In the genomic region with DNA sequence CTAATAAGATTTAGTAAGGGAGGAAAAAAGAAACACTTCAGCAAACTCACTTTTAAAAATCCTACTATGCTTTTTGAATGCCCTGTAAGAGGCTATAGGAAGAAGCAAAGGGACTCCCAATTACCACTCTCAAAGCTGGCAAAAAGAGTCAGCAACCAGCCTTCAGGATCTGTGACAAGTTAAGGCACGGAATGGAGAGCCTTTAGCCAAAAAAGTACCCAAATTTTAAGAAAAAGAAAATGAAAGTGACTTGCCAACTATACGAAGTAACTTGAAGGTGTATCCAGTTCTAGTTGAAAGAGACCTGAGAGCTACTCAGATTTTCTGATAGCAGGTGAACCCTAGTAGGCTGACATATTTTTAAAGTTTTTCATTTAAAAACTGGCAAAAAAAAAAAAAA, we compare ENCODE assay signal across 8 mouse cellular contexts. TPM values are rescaled to one million over a fixed set of nuclear protein-coding genes. Genes with fewer than 3 reads are reported as not detected.
DNase-seq lines count a peak whose midpoint lies in the region; ATAC-seq and TF ChIP-seq lines count a peak whose summit lies in the region.

No protein-coding gene starts in this region.

- H3K4me2 ChIP-seq in limb, embryonic 14.5 days (replicated peaks; ENCODE audit: low read depth, low read length, severe bottlenecking), result peak overlapping the region; percentile 50
- H3K4me2 ChIP-seq in stomach, embryonic 15.5 days, result peak overlapping the region; percentile 79

- DNase-seq in CD4-positive, CD25-positive, alpha-beta regulatory T cell, adult 2 months (ENCODE audit: low read depth, low spot score), result peak; percentile 21
- no peak for DNase-seq in limb, embryonic 14.5 days (ENCODE audit: low spot score)
- DNase-seq in left cerebral cortex, adult 18-20 months (ENCODE audit: low spot score in 2 of 2), result no peak
- no peak for DNase-seq in urinary bladder, postnatal 14 days (ENCODE audit: low spot score)

- H3K9me3 ChIP-seq in megakaryocyte, embryonic 14.5 days, result no peaks in the 10 kb centered on the region
- no peaks in the 10 kb centered on the region for H3K9me3 ChIP-seq in limb, embryonic 14.5 days (ENCODE audit: control insufficient read depth, low read length)
- H3K9me3 ChIP-seq in stomach, embryonic 15.5 days, result no peaks in the 10 kb centered on the region

- WGBS in limb, embryonic 14.5 days, result 48% methylated on average over 2 of the region's 2 CpGs
- 29% methylated on average over 2 of the region's 2 CpGs for WGBS in stomach, embryonic 15.5 days

- peak overlapping the region; percentile 84 for H3K9ac ChIP-seq in limb, embryonic 14.5 days (ENCODE audit: low read depth, low read length, severe bottlenecking)
- no peak overlapping the region for H3K9ac ChIP-seq in stomach, embryonic 15.5 days

- H3K27me3 ChIP-seq in megakaryocyte, embryonic 14.5 days (replicated peaks), result no peaks in the 10 kb centered on the region
- no peaks in the 10 kb centered on the region for H3K27me3 ChIP-seq in limb, embryonic 14.5 days (ENCODE audit: control insufficient read depth, insufficient read depth, low read length)
- no peaks in the 10 kb centered on the region for H3K27me3 ChIP-seq in stomach, embryonic 15.5 days (replicated peaks)

- H3K4me1 ChIP-seq in megakaryocyte, embryonic 14.5 days, result peaks cover 57% of the 10 kb centered on the region
- peaks cover 14% of the 10 kb centered on the region for H3K4me1 ChIP-seq in limb, embryonic 14.5 days (ENCODE audit: control insufficient read depth, insufficient read depth, low read length)
- peaks cover 11% of the 10 kb centered on the region for H3K4me1 ChIP-seq in stomach, embryonic 15.5 days

- peak overlapping the region; percentile 98 for H3K4me3 ChIP-seq in megakaryocyte, embryonic 14.5 days (replicated peaks)
- H3K4me3 ChIP-seq in limb, embryonic 14.5 days (replicated peaks; ENCODE audit: low read length), result peak overlapping the region; percentile 82
- H3K4me3 ChIP-seq in stomach, embryonic 15.5 days (replicated peaks), result peak overlapping the region; percentile 85

- H3K27ac ChIP-seq in limb, embryonic 14.5 days (replicated peaks; ENCODE audit: low read depth, low read length), result no peak overlapping the region
- no peak overlapping the region for H3K27ac ChIP-seq in stomach, embryonic 15.5 days

- no peaks in the 10 kb centered on the region for H3K36me3 ChIP-seq in megakaryocyte, embryonic 14.5 days (replicated peaks; ENCODE audit: low read length)
- H3K36me3 ChIP-seq in limb, embryonic 14.5 days (ENCODE audit: control insufficient read depth, insufficient read depth, low read length), result no peaks in the 10 kb centered on the region
- H3K36me3 ChIP-seq in stomach, embryonic 15.5 days, result no peaks in the 10 kb centered on the region

- ATAC-seq in CD4-positive, CD25-positive, alpha-beta regulatory T cell, adult 4 months, result no peak
- no peak for ATAC-seq in megakaryocyte, adult 5-6 weeks (ENCODE audit: poor library complexity, severe bottlenecking)
- no peak for ATAC-seq in limb, embryonic 14.5 days (ENCODE audit: low FRiP score, low read depth)
- ATAC-seq in stomach, embryonic 15.5 days (ENCODE audit: insufficient read depth, low FRiP score, low read depth), result no peak

- TF ChIP-seq POLR2A in limb, embryonic 14.5 days (IDR thresholded peaks at IDR 0.05; ENCODE audit: borderline replicate concordance, extremely low read depth, insufficient read depth, insufficient read length), result no peak

RNA-seq across cellular contexts. Expression of a gene that starts 1.6 kb away (rescaled TPM):
- 10 to 100 TPM; 99.0 to 99.5 TPM for polyA plus RNA-seq in CD4-positive, CD25-positive, alpha-beta regulatory T cell, adult 4 months (2017; shearing (Covaris generic))
- polyA plus RNA-seq in megakaryocyte, embryonic 14.5 days (2012; ENCODE audit: insufficient read depth, low replicate concordance), result 4.4 and 5.9 TPM in 2 replicates
- total RNA-seq in megakaryocyte, adult 5-6 weeks (2015), result 71.3 and 72.2 TPM in 2 replicates
- 56.4 and 61.7 TPM in 2 replicates for total RNA-seq in megakaryocyte, adult 5-6 weeks (2017)
- 39.6 and 43.1 TPM in 2 replicates for polyA plus RNA-seq in limb, embryonic 14.5 days (2012; rRNA removed)
- polyA plus RNA-seq in limb, embryonic 14.5 days (2014; fragmentation: Nextera tagmentation; extraction: Ambion mirVana), result 33.3 and 35.1 TPM in 2 replicates
- polyA plus RNA-seq in stomach, embryonic 15.5 days (2015; fragmentation: Nextera tagmentation; extraction: Ambion mirVana), result 19.6 and 21.9 TPM in 2 replicates
- 100 to 1,000 TPM; 158 to 160 TPM for total RNA-seq in left cerebral cortex, adult 18-20 months (2021)
